Mouse (Mus musculus): ENCODE measurements at regions not wholly inside any gene's neighbourhood (a gene's known extent, or its start where the extent isn't known, plus 50 kb on each side); places are given as distances from the start of the nearest gene placed in this dataset.

DNA sequence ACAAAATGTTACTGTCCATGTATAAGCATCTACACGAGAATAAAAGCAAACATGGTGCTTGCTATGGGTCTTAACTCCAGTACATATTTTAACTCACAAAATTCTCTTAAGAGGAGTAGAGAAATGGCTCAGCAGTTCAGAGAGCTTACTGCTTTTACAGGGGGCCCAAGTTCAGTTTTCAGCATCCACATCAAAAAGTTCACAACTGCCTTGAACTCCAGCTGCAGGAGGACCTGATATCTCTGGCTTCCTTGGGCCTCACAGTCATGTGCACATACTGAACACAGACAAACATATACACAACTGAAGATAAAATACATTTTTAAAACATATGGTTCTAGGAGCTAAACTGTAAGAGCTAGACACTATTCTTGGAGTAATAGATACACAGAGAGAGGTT is 161.0 kb upstream of the Tmtc1 start:
- TF ChIP-seq MAFK (IDR thresholded peaks at IDR 0.05; ENCODE audit: insufficient read depth, low read depth, low read length) (no peak), HCFC1 (IDR thresholded peaks at IDR 0.05; ENCODE audit: borderline replicate concordance, insufficient read depth, low read length) (no peak), ZC3H11A (IDR thresholded peaks at IDR 0.05; ENCODE audit: borderline replicate concordance, low read depth, low read length) (no peak)

All from ES-E14 (cell line).